Mouse (Mus musculus) B cell, adult 2 months (primary cell): ENCODE results near the gene 4930562C15Rik.
"Not testable (repeated sequence)": the region's sequence is repeated elsewhere in the genome, so short reads cannot be mapped to it uniquely, and the experiment has no call there.

Experiments used
- DNase-seq, 2 experiments: peaks; one replicate each; pipeline ENCODE4 v3.0.0; 2022

Gene 4930562C15Rik

GRCm38 (mm10) chr16:4835191-4835590, at the start of gene 4930562C15Rik:
Gene 4930562C15Rik (plus strand): TSS chr16:4835416.
- DNase-seq, result no peak

- DNase-seq, result no peak
These were observed 49.5 kb upstream of the 4930562C15Rik start for GRCm38 (mm10) chr16:4785706-4786105.

- DNase-seq, result no peak
These were observed 47.0 kb upstream of the 4930562C15Rik start for GRCm38 (mm10) chr16:4788176-4788575.

- no peak for DNase-seq
These were observed 45.9 kb upstream of the 4930562C15Rik start for GRCm38 (mm10) chr16:4789311-4789768.

- DNase-seq, result peak; percentile 97 to 98
These were observed 45.2 kb upstream of the 4930562C15Rik start, which contains the start of gene Cdip1 for GRCm38 (mm10) chr16:4789810-4790559. Gene Cdip1 (minus strand): TSS chr16:4790292.

DNA sequence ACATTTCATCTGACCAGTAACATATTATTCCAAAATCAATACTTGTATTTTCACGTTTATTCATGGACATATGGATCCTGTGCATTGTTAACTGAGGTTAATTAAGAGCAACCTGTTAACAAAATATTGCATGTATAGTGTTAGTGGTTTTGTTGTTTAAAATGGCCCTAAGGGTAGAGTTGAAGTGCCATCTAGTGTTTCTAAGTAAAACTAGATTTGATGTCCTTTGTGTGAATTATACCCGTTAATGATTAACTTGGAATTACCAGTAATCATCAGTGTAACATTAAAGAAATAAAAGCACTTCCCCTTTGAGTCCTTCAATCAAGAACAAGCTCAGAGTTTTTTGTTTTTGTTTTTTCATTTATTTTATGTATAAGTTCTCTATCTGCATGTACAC, 43.9 kb upstream of the 4930562C15Rik start:
- no peak for DNase-seq

DNA sequence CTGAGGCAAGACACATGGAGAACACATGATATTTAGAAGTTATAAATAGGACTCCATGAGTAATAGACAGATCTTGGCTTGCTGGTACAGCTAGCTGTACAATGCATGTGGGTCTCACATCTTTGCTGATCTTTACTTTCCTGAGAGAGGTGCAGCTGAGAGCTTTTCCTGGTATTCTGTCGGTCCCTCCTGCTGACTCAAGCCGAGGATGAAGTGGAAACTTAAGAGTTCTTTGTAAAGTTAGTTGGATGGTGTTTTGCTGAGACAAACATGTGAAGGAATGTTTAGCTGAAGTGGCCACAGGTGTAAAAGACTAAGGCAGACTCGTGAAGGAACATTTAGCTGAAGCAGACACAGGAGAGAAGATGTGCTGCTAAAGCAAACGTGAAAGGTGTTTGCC, 38.6 kb upstream of the 4930562C15Rik start:
- DNase-seq, result no peak

DNA sequence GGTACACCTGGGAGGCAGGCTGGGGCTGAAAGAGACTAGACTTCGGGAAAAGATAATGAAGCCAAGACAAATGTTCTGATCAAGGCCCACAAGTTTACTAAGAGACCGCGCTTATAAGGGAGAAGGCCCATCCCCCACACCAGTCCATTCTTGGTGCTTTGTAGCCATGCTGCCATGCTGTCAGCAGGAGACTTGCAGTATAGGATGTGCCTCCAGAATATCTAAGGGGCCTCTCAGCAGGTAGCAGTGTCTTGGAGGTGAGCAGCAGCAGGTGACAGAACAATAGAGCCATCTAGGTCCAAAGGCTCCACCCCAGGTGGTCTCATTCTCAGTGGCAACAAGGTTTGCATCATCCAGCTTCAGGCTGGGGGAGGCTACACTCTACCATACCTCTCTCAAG, 16.9 kb upstream of the 4930562C15Rik start:
- DNase-seq, result no peak

DNA sequence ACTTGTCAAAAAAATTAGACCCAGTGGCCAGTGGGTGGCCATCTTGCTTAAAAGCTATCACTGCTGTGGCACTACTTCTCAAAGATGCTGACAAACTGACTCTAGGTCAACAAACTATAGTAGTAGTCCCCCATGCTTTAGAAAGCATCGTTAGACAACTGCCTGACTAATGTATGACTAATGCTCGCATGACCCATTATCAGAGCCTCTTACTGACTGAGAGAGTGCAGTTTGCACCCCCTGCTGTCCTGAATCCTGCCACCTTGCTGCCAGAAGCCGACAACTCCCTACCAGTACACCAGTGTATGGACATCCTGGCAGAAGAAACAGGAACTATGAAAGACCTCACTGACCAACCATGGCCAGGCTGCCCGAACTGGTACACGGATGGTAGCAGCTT, 10.8 kb upstream of the 4930562C15Rik start:
- not testable (repeated sequence) for DNase-seq

- DNase-seq, result no peak
These were observed 7.6 kb upstream of the 4930562C15Rik start for GRCm38 (mm10) chr16:4827639-4828038.

- DNase-seq, result no peak
These were observed 5.8 kb upstream of the 4930562C15Rik start for GRCm38 (mm10) chr16:4829271-4829900.

DNA sequence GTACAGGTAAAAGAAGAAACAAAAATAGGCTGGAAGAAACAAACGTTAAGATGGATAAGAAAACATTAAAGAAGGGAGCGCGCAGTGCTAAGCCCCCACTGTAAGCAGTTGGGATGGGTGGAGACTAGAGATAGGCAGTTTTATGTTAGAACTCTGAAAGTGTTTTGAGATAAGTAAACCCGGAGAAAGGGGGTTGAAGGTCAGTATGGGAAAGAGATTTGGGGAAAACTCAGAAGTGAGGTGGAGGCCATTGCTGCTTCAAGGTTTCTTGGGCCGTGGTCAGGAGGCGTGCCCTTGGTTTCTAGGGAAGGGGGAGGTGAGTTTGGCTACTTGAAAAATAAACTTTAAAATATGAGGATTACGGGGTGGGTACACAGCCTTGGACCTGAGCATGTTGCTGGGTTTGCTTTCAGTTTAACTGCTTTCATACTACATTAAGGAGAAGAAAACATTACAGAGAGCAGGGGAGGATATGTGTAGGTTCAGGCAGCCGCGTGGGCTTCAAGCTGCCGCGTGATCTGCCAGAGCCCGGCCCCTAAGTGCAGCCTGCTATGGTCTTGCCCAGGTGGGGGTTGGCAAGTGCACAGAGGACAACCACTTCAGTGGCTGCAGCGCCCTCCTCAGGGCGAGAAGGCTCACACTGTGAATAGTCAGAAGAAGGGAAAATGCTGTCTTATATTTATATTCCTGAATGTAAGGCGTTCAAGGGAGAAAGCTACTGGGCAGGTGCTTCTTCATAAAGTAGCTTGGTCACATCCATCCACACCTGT, 3.4 kb upstream of the 4930562C15Rik start:
- peak in 1 of 2 experiments; percentile 23 for DNase-seq

- DNase-seq, result no peak
These were observed 1.4 kb upstream of the 4930562C15Rik start for GRCm38 (mm10) chr16:4833858-4834257.

- no peak for DNase-seq
These were observed 2.4 kb downstream of the 4930562C15Rik start for GRCm38 (mm10) chr16:4837631-4838030.

DNA sequence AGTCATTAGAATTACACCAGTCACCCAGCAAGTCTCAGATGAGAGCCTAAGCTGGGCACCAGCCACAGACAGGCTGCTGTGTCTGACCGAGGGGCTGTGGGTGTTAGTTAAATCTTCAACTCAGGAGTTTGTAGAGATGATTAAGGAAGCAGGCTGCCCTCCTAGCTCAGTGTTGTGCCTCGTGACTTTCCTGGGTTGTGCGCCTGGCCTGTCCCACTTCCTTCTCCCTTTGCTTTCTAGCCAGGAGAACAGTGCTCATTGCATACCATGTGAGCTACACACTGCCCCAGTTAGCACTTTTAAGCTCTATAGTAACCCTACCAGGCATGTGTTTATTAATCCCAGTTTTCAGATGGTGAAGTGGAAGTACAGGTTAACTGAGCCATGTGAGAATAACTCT, 4.3 kb downstream of the 4930562C15Rik start:
- no peak for DNase-seq

DNA sequence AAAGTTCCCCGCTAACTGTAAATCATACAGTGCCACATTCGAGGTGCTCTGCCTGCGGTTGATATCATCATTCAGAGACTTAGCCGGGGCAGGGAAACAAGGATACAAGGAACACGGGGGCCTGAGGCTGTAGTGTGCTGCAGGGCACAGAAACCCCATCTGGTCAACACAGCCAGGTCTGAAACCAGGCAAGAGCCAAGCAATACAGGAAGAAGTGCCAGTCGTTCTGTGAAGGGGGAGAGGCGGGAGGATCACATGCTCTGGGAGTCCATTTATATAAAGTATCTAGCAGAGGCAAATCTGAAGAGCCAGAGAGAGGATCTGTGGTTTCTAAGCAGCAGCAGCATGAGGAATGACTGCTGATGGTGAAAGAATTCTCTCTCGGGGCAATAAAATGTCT, 5.0 kb downstream of the 4930562C15Rik start:
- DNase-seq, result no peak

DNA sequence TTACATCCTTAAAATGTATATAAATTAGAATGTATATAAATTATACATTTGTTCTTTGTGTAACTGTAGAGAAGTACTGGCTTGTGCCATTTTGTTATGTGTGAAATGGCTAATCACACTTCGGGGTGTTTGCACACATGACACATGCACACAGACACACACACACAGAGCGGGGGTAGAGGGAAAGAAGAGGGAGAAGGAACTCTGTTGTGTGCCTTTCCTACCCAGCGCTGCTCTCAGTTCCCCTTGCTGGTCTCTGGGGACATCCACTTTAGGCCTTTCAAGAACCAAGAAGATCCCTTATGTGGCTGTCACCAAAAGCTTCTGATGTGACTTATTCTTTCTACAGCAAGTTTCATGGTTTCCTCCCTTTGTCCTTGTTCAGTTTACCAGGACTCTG, 11.8 kb downstream of the 4930562C15Rik start:
- peak; percentile 73 to 79 for DNase-seq

- no peak for DNase-seq
These were observed 12.9 kb downstream of the 4930562C15Rik start for GRCm38 (mm10) chr16:4848090-4848489.

DNA sequence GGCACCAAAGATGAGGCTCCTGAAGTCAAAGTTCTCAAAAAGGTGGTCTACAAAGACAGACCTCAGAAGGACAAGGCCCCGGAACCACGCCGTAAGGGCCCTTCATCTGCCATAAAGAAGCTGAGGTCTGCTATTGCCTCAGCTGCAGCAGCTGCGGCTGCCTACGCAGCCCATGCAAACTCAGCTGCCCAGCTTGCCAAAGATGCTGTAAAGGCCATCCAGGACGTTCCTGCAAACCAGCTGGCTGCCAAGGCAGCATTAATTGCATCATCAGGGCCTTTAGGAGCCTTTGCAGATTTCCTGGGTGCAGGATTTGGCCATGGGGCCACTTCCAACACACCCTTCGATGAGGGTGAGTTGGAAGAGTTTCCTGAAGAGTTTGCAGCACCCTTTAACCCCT, 15.1 kb downstream of the 4930562C15Rik start:
- no peak for DNase-seq

GRCm38 (mm10) chr16:4850938-4851628, 15.9 kb downstream of the 4930562C15Rik start:
- DNase-seq, result no peak

DNA sequence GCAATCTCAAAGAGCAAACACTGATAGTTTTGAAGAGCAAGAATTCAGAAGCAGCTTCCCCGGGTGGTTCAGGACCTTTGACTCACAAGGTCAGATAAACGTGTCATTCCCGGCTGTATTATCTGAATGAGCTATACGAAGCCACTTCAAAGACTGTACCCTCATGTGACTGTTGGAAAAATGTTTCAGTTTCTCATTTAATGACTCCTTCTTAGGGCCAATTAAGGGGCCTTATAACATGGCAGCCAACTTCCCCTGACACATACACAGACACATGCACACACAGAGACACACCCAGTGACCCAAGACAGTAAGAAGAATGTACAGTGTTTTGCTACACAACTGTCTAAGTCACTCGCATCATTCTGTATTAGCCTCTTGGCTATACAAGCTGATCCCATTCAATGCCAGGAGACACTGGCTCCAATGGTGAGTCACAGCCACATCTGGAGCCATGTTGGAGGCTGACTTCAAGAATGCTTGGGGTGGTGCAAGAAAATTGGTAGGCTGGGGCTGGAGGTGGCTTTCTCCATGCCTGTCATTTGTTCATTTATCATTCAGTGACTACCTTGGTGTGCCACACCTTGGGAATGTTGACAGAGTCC, 19.9 kb downstream of the 4930562C15Rik start:
- DNase-seq, result no peak

DNA sequence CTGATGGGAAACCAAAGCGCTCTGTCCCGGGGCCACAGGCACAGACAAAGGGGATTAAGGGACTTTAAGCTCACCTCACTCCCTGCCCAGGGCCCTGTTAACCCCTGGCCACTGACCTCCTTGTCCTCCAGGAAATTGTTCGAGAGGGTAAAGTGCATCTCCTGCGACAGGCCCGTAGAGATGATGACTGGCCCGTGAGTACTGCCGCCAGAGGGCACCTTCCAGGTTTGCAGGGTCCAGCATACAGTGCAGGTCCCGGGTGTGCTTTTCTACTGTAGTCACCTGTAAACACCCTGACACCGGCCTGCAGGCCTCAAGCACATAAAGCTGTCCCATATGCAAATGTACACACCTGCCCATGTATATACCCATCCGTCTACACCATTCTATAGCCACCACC, 26.2 kb downstream of the 4930562C15Rik start:
- peak in 1 of 2 experiments; percentile 31 for DNase-seq
